Mouse (Mus musculus) midbrain, embryonic 13.5 days (tissue): ENCODE measurements around the gene Pnmt. TPM values are rescaled to one million over a fixed set of nuclear protein-coding genes. Genes with fewer than 3 reads are reported as not detected.

Source experiments
- ATAC-seq: fragments of 200-750 bp; cut with Nextera tagmentation; 2 replicates; pipeline ENCODE4 v1.8.0; 2017; ENCODE audit warnings: mild to moderate bottlenecking, moderate TSS enrichment, moderate library complexity
- H3K27ac ChIP-seq: fragments of 300-500 bp; sonication (generic); 2 replicates; pipeline ENCODE4 v1.5.1; 2015; ENCODE audit warnings: inconsistent platforms, mild to moderate bottlenecking, moderate library complexity
- H3K27me3 ChIP-seq: fragments of 300-500 bp; sonication (generic); 2 replicates; pipeline ENCODE4 v1.6.1; 2015; ENCODE audit warnings: mild to moderate bottlenecking, inconsistent platforms
- H3K36me3 ChIP-seq: fragments of 300-500 bp; sonication (generic); 2 replicates; pipeline ENCODE4 v1.6.1; 2015; ENCODE audit warnings: mild to moderate bottlenecking, inconsistent platforms
- H3K4me1 ChIP-seq: fragments of 300-500 bp; sonication (generic); replicated peaks from 2 replicates; pipeline ENCODE4 v1.6.1; 2015; ENCODE audit warnings: inconsistent platforms
- H3K4me2 ChIP-seq: fragments of 300-500 bp; sonication (generic); replicated peaks from 2 replicates; pipeline ENCODE4 v1.6.1; 2015; ENCODE audit warnings: moderate library complexity, mild to moderate bottlenecking, inconsistent platforms
- H3K4me3 ChIP-seq: fragments of 300-500 bp; sonication (generic); replicated peaks from 2 replicates; pipeline ENCODE4 v1.5.1; 2015; ENCODE audit warnings: mild to moderate bottlenecking, inconsistent platforms
- H3K9ac ChIP-seq: fragments of 300-500 bp; sonication (generic); replicated peaks from 2 replicates; pipeline ENCODE4 v1.6.1; 2015; ENCODE audit warnings: mild to moderate bottlenecking, inconsistent platforms
- H3K9me3 ChIP-seq: fragments of 300-500 bp; sonication (generic); 2 replicates; pipeline ENCODE4 v1.6.1; 2016; ENCODE audit warnings: mild to moderate bottlenecking, inconsistent platforms
- WGBS: fragments of 180-500 bp; shearing (Covaris S2); methylation state at CpG from one replicate; pipeline ENCODE4 v1.1.7; 2015; 5-methylcytosine and 5-hydroxymethylcytosine counted together
- polyA plus RNA-seq: library from polyadenylated mRNA; unstranded; fragments of >200 nt; fragmentation: Nextera tagmentation; extraction: Ambion mirVana; gene quantifications from 2 replicates; pipeline ENCODE4 v1.2.1, GENCODE M21; 2015

Gene Pnmt
- polyA plus RNA-seq, 1 experiment from 2014 or later, result 0.23 TPM

DNA sequence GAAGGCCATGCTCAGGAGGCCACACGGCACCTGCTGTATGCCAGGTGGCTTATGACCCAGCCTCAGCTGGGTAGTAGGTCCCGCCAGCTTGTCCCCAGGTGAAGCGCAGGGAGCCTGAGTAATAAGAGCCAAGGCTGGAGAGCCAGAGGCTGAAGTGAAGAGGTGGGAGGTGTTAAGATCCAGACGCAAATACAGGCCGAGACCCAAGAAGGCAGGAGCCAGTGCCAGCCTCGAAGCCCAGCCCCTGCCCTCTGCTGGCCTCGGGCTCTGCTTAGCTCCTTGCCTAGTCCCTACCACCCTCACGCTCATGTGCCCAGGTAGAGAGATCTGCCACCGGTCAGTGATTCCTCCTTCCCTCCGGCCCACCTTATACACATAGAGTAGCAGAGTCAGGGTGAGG, 2.0 kb downstream of the Pnmt start:
- H3K36me3 ChIP-seq, result no peaks in the 10 kb centered on the region
- peaks cover 11% of the 10 kb centered on the region for H3K4me1 ChIP-seq
- H3K9ac ChIP-seq, result no peak overlapping the region
- peaks cover 85% of the 10 kb centered on the region for H3K27me3 ChIP-seq
- H3K9me3 ChIP-seq, result no peaks in the 10 kb centered on the region
- H3K27ac ChIP-seq, result no peak overlapping the region
- H3K4me2 ChIP-seq, result no peak overlapping the region
- WGBS, result 77% methylated on average over 10 of the region's 10 CpGs
- H3K4me3 ChIP-seq, result no peak overlapping the region
- no peak for ATAC-seq

DNA sequence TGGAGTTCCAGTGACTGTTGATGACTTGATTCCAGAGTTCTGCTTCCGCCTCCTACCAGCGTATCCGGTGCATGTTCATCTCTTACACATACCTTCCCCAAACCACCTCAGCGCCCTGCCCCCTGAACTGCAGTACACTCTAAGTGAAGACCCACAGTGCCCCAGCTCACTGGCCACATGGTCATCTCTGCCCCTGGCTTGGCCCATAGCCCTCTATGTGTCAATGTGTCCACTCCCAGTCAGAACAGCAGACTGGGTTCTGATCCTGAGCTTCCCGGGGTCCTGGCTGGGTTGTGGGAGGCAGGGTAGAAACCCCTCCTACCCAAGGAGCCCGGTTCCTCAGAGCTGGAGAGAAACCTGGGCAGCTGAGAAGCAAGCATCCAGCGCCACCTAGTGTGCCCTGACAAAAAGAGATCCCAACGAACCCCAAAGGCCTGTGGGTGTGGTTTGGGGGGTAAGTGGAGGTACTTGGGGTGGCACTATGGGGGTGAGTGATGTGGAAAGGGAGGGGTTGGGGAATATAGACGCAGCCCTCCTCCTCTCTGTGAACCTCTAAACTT, 3.1 kb downstream of the Pnmt start:
- Histone ChIP-seq H3K9me3 (no peaks in the 10 kb centered on the region), H3K4me1 (peaks cover 21% of the 10 kb centered on the region), H3K27ac (no peak overlapping the region), H3K4me3 (no peak overlapping the region), H3K4me2 (no peak overlapping the region), H3K36me3 (no peaks in the 10 kb centered on the region), H3K27me3 (peaks cover 82% of the 10 kb centered on the region), H3K9ac (no peak overlapping the region)
- WGBS, result 26% methylated on average over 9 of the region's 9 CpGs
- no peak for ATAC-seq

DNA sequence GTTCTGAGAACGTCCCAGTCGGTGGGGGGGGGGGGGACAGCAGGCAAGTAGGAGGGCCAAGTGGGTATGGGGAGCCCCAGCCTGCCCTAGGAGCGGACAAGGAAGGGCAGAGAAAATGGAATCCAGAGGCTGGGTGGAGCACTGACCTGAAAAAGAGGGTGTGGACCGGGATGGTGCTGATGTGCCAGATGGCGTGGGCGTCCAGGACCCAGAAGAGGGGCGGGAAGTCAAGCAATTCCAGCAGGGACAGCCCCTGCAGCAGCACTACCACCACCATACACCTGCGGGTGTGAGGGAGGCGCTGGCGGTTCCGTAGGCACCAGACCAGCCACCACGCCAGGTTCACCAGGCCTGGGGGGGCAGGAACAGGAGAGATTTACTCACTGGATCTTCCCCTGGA, 3.9 kb downstream of the Pnmt start:
- Histone ChIP-seq H3K4me2 (no peak overlapping the region), H3K9ac (no peak overlapping the region), H3K27me3 (peaks cover 74% of the 10 kb centered on the region), H3K4me1 (peaks cover 27% of the 10 kb centered on the region), H3K27ac (no peak overlapping the region), H3K36me3 (no peaks in the 10 kb centered on the region), H3K9me3 (no peaks in the 10 kb centered on the region), H3K4me3 (no peak overlapping the region)
- WGBS, result 86% methylated on average over 10 of the region's 12 CpGs
- no peak for ATAC-seq

DNA sequence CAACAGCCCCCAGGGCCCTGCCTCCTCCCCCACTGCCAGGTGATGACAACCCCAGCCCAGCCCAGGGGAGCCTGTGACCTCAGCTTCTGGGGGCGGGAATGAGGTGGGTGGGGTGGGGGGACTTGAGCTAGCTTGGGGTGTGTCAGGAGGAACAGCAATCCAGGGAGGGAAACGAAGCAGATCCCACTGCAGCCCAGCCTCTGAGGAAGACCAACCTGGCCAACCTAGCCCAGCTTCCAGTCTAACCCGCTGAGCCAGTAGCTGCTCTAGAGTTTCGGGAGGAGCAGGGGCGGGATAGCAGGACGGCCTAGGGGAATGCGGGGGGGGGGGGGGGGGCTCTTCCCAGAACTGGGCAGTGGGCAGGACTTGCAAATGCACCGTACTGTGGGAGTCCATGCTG, 5.8 kb downstream of the Pnmt start:
- Histone ChIP-seq H3K4me2 (no peak overlapping the region), H3K4me3 (no peak overlapping the region), H3K9ac (no peak overlapping the region), H3K4me1 (peaks cover 23% of the 10 kb centered on the region), H3K27ac (no peak overlapping the region), H3K9me3 (no peaks in the 10 kb centered on the region), H3K27me3 (peaks cover 55% of the 10 kb centered on the region), H3K36me3 (no peaks in the 10 kb centered on the region)
- ATAC-seq, result no peak
- 14% methylated on average over 8 of the region's 8 CpGs for WGBS

DNA sequence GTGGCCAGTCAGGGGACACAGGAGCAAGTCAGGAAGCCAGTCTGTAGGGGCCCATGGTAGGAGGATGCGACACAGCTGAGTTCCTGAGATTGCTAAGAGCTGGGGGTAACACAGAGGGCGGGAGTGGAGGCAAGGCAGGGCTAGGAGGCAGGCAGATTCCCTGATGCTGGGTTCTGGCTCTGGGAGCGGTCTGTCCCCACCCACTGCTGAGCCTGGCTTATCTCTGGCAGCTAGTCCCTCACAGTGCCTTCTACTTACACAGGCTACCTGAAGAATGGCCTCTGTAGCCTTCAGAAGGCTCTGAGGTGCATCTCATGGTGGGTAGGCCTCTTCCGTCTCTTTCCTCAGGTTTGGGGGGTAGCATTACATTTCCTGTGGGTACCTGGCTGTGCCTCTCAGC, 6.4 kb downstream of the Pnmt start:
- WGBS, result 46% methylated on average over 4 of the region's 4 CpGs
- no peaks in the 10 kb centered on the region for H3K9me3 ChIP-seq
- H3K4me3 ChIP-seq, result no peak overlapping the region
- H3K27me3 ChIP-seq, result peaks cover 49% of the 10 kb centered on the region
- ATAC-seq, result no peak
- no peak overlapping the region for H3K4me2 ChIP-seq
- H3K27ac ChIP-seq, result no peak overlapping the region
- H3K36me3 ChIP-seq, result peaks cover 4% of the 10 kb centered on the region
- peaks cover 23% of the 10 kb centered on the region for H3K4me1 ChIP-seq
- 0 out of 2 replicates have a peak overlapping the region, but pooled peaks have one; percentile 19 for H3K9ac ChIP-seq

DNA sequence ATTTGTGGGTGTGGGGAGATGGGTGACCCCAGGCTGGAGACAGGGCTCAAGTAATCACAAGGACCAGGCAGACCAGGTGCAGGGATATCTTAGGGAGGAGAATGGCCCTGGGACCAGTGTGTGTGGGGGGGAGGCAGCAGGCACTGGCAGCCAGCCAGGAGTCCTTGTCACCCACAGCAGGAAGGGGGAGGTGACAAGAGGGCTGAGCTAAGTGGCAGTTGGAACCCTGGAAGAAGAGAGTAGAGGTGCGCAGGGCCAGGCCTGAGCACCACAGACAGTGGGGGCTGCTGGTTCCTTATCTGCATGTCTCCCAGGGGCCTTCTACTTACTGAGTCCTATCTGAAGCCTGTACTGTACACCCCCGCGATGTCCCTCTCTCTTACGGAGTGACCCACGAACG, 7.1 kb downstream of the Pnmt start:
- peaks cover 7% of the 10 kb centered on the region for H3K36me3 ChIP-seq
- H3K27me3 ChIP-seq, result peaks cover 43% of the 10 kb centered on the region
- 78% methylated on average over 6 of the region's 6 CpGs for WGBS
- H3K4me3 ChIP-seq, result no peak overlapping the region
- 0 out of 2 replicates have a peak, but pooled peaks have one; percentile 37 for ATAC-seq
- H3K27ac ChIP-seq, result no peak overlapping the region
- H3K4me1 ChIP-seq, result peaks cover 23% of the 10 kb centered on the region
- H3K4me2 ChIP-seq, result no peak overlapping the region
- no peaks in the 10 kb centered on the region for H3K9me3 ChIP-seq
- peak overlapping the region; percentile 7; the same call in 1 of the 2 replicates for H3K9ac ChIP-seq

DNA sequence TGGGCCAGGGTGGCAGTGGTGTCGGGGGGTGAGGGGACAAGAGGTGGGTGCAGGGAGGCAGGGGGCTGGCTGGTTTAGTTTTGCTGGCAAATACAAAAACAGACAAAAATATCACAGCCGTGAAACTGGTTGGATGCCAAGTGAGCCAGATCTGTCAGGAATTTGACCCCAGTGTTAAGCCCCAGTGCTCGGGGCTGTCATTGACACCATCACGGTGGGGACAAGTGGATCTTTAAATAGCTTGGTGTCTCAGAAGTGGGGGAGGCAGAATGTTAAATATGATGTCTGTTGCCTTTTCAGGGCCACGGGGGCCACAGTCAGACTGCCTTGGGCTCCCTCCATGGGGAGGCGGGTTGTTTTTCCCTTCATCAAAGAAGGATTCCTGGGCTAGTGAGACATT, 8.1 kb downstream of the Pnmt start:
- Histone ChIP-seq H3K4me3 (no peak overlapping the region), H3K4me1 (peaks cover 18% of the 10 kb centered on the region), H3K27me3 (peaks cover 33% of the 10 kb centered on the region; the same call in 1 of the 2 replicates), H3K9me3 (no peaks in the 10 kb centered on the region), H3K36me3 (peaks cover 7% of the 10 kb centered on the region), H3K27ac (no peak overlapping the region), H3K4me2 (no peak overlapping the region), H3K9ac (no peak overlapping the region; the same call in 1 of the 2 replicates)
- ATAC-seq, result no peak
- 56% methylated on average over 6 of the region's 6 CpGs for WGBS

DNA sequence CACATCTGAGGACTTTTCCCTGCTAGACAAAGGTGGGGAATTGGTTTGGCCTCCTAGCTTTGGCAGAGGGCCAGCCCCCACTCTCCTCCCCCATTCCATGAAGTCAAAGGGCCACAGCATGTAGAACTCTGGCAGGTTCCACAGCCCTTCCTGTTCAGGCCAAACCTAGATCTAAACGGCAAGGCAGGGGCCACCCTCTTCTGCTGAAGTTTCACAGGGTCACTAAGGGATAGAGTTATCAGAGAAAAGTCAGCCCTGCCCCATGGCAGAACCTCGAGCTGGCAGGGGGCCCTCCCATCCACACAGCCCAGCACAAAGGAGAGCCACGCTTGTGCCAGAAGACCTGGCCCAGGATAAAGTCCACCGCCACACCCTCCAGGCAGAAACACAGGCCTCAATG, 8.8 kb downstream of the Pnmt start:
- H3K36me3 ChIP-seq, result peaks cover 7% of the 10 kb centered on the region
- no peak overlapping the region for H3K4me2 ChIP-seq
- 66% methylated on average over 4 of the region's 4 CpGs for WGBS
- peaks cover 28% of the 10 kb centered on the region; the same call in 1 of the 2 replicates for H3K27me3 ChIP-seq
- no peak overlapping the region for H3K9ac ChIP-seq
- H3K4me1 ChIP-seq, result peaks cover 25% of the 10 kb centered on the region
- H3K27ac ChIP-seq, result no peak overlapping the region
- no peak overlapping the region for H3K4me3 ChIP-seq
- no peak for ATAC-seq
- H3K9me3 ChIP-seq, result no peaks in the 10 kb centered on the region

DNA sequence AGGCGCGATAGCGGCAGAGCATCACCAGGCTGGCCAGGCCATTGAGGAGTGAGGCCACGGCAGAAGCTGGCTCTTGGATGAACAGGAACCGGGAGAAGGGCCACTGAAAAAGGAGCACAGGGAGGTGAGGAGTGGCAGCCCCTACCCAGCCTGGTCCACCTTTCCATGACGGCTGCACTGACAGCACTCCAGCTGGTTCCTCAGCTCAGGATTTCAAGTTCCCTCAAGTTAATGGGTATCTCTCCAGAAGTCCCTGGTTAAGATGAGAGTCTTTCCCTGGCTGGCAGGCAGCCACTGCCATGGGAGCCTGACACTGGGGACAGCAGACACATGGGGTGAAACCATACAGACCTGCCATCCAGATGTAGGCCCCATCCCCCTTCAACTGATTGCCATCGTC, 11.7 kb downstream of the Pnmt start:
- no peaks in the 10 kb centered on the region for H3K27me3 ChIP-seq
- H3K9ac ChIP-seq, result no peak overlapping the region
- H3K9me3 ChIP-seq, result no peaks in the 10 kb centered on the region
- WGBS, result 87% methylated on average over 7 of the region's 7 CpGs
- no peak overlapping the region for H3K4me3 ChIP-seq
- H3K4me2 ChIP-seq, result no peak overlapping the region
- peaks cover 7% of the 10 kb centered on the region for H3K36me3 ChIP-seq
- H3K4me1 ChIP-seq, result peaks cover 32% of the 10 kb centered on the region
- ATAC-seq, result no peak
- H3K27ac ChIP-seq, result no peak overlapping the region

DNA sequence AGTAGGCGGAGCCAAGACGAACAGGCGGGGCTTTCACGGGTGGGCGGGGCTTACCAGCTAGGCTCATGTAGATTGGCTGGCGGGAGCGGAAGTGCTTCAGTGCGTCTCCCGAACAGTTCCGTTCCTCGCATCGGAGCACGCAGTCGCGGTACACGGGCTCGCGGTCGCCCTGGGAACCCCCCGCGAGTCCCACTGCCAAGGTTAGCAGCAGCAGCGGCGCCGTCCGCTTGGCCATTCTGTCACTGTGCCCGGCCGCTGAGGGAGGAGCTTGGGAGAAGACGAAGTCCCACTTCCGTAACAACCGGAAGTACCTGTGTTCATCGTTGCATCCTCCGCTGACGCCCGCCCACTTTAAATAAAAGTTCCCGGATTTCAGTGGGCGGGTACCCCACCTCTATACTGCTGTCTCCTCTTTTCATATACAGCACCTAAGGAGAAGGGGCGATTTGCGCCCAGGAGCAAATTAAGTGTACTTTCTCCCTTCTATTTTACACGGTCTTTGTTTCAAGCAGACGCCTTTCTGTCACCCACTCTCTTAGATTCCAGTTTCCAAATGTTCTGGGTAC, 14.0 kb downstream of the Pnmt start, which contains the start of gene Pgap3:
Gene Pgap3 (minus strand): TSS at position 330 of the 566 bp plus-strand sequence.
- peaks cover 7% of the 10 kb centered on the region for H3K36me3 ChIP-seq
- H3K9me3 ChIP-seq, result no peaks in the 10 kb centered on the region
- peak within 1 kb of the TSS; percentile 76 for H3K9ac ChIP-seq
- H3K27ac ChIP-seq, result peak within 1 kb of the TSS; percentile 98
- peaks cover 14% of the 10 kb centered on the region for H3K4me1 ChIP-seq
- WGBS, result under 1% methylated on average over 40 of the region's 40 CpGs
- ATAC-seq, result peak; percentile 94
- H3K4me3 ChIP-seq, result peak within 1 kb of the TSS; percentile 64
- H3K4me2 ChIP-seq, result peak within 1 kb of the TSS; percentile 68
- peaks cover 12% of the 10 kb centered on the region for H3K27me3 ChIP-seq

DNA sequence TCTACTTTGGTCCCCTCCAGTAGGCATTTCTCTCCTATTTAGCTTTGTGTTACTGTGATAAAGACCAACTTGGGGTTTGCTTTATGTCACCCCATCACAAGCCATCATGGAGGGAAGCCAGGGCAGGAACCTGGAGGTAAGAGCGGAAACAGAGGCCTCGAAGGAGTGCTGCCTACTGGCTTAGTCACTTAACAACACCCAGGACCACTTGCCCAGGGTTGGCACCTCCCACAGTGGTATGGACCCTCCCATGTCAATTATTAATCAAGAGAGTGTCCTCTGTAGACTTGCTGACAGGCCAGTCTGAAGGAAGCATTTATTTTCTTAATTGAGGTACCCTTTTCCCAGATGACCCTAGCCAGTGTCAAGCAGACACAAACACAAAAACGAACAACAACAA, 14.6 kb downstream of the Pnmt start:
- Histone ChIP-seq H3K9ac (peak overlapping the region; percentile 76), H3K9me3 (no peaks in the 10 kb centered on the region), H3K27me3 (peaks cover 12% of the 10 kb centered on the region), H3K36me3 (peaks cover 7% of the 10 kb centered on the region), H3K27ac (peak overlapping the region; percentile 98), H3K4me1 (peaks cover 14% of the 10 kb centered on the region), H3K4me3 (peak overlapping the region; percentile 64), H3K4me2 (peak overlapping the region; percentile 68)
- 64% methylated on average over 3 of the region's 3 CpGs for WGBS
- ATAC-seq, result no peak

DNA sequence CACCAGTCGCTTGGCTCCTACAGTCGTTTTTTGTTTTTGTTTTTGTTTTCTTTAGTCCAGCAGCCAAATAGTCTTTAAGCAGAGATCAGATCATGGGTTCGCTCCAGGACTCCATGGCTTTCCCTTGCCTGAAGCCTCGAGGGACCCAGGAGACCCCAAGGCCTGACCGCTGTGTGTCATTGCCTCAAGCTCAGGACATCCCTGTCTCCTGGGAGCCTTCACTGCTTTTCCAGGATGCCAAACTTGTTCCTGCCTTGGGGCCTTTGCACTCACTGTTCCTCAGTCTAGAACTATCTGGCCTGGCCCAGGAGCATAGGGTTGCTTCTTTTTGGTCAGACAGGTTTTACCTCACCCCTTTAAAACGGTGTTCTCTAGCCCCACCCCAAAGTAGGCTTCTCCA, 20.4 kb downstream of the Pnmt start:
- no peak overlapping the region for H3K27ac ChIP-seq
- no peak overlapping the region for H3K4me2 ChIP-seq
- peaks cover 30% of the 10 kb centered on the region for H3K27me3 ChIP-seq
- no peaks in the 10 kb centered on the region for H3K36me3 ChIP-seq
- H3K9me3 ChIP-seq, result no peaks in the 10 kb centered on the region
- WGBS, result 73% methylated on average over 6 of the region's 6 CpGs
- no peak overlapping the region for H3K9ac ChIP-seq
- H3K4me3 ChIP-seq, result no peak overlapping the region
- peaks cover 11% of the 10 kb centered on the region; the same call in 1 of the 2 replicates for H3K4me1 ChIP-seq
- no peak for ATAC-seq
